Mouse (Mus musculus) forebrain, embryonic 12.5 days (tissue): ENCODE results near the gene Vgll4. TPM values are rescaled to one million over a fixed set of nuclear protein-coding genes. Genes with fewer than 3 reads are reported as not detected.
"Not testable (repeated sequence)": the region's sequence is repeated elsewhere in the genome, so short reads cannot be mapped to it uniquely, and the experiment has no call there.

Source experiments
- ATAC-seq: fragments of 200-750 bp; cut with Nextera tagmentation; 2 replicates; pipeline ENCODE4 v1.8.0; 2017; ENCODE audit warnings: moderate TSS enrichment; ENCODE audit not compliant: low FRiP score
- H3K27ac ChIP-seq: fragments of 300-500 bp; sonication (generic); 2 replicates; pipeline ENCODE4 v1.5.1; 2016; ENCODE audit warnings: mild to moderate bottlenecking
- H3K27me3 ChIP-seq: fragments of 300-500 bp; sonication (generic); 2 replicates; pipeline ENCODE4 v1.6.1; 2016; ENCODE audit warnings: mild to moderate bottlenecking
- H3K36me3 ChIP-seq: fragments of 300-500 bp; sonication (generic); replicated peaks from 2 replicates; pipeline ENCODE4 v1.6.1; 2016; ENCODE audit warnings: mild to moderate bottlenecking
- H3K4me1 ChIP-seq: fragments of 300-500 bp; sonication (generic); 2 replicates; pipeline ENCODE4 v1.6.1; 2016
- H3K4me2 ChIP-seq: fragments of 300-500 bp; sonication (generic); 2 replicates; pipeline ENCODE4 v1.6.1; 2016; ENCODE audit warnings: mild to moderate bottlenecking, moderate library complexity
- H3K4me3 ChIP-seq: fragments of 300-500 bp; sonication (generic); replicated peaks from 2 replicates; pipeline ENCODE4 v1.5.1; 2016; ENCODE audit warnings: mild to moderate bottlenecking
- H3K9ac ChIP-seq: fragments of 300-500 bp; sonication (generic); 2 replicates; pipeline ENCODE4 v1.6.1; 2016; ENCODE audit warnings: mild to moderate bottlenecking
- H3K9me3 ChIP-seq: fragments of 300-500 bp; sonication (generic); 2 replicates; pipeline ENCODE4 v1.6.1; 2016
- WGBS: fragments of 180-500 bp; shearing (Covaris S2); methylation state at CpG from one replicate; pipeline ENCODE4 v1.1.7; 2016; 5-methylcytosine and 5-hydroxymethylcytosine counted together
- polyA plus RNA-seq: library from polyadenylated mRNA; unstranded; fragments of >200 nt; fragmentation: Nextera tagmentation; extraction: Ambion mirVana; gene quantifications from 2 replicates; pipeline ENCODE4 v1.2.1, GENCODE M21; 2016

The Vgll4 gene
- polyA plus RNA-seq, 1 experiment from 2014 or later = 96.1 TPM

DNA sequence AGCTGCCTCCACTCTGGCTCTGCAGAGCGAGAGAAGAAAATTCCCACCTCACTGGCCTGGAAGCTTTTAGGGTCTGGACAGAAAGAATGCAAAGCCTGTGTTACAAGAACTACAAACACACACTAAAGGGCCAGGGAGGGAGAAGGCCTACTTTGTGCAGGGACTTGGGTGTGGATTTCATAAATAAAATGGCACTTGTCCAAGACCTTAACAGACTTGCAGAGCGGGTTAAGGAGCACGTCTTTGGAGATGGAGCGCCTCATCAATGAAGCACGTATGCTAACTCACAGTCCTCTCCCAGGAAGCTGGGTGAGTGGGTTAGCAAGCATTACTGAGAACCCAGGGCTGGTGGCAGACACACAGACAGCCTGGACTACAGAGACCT, 37.7 kb downstream of the Vgll4 start:
- no peaks in the 10 kb centered on the region for H3K36me3 ChIP-seq
- H3K9ac ChIP-seq = no peak overlapping the region
- no peaks in the 10 kb centered on the region; the same call in none of the 2 replicates for H3K9me3 ChIP-seq
- H3K27me3 ChIP-seq = peaks cover 7% of the 10 kb centered on the region; the same call in 1 of the 2 replicates
- ATAC-seq = no peak
- WGBS = 75% methylated on average over 5 of the region's 5 CpGs
- peak overlapping the region; percentile 1; the same call in 1 of the 2 replicates for H3K27ac ChIP-seq
- H3K4me3 ChIP-seq = no peak overlapping the region
- no peak overlapping the region for H3K4me2 ChIP-seq
- peaks cover 23% of the 10 kb centered on the region for H3K4me1 ChIP-seq

DNA sequence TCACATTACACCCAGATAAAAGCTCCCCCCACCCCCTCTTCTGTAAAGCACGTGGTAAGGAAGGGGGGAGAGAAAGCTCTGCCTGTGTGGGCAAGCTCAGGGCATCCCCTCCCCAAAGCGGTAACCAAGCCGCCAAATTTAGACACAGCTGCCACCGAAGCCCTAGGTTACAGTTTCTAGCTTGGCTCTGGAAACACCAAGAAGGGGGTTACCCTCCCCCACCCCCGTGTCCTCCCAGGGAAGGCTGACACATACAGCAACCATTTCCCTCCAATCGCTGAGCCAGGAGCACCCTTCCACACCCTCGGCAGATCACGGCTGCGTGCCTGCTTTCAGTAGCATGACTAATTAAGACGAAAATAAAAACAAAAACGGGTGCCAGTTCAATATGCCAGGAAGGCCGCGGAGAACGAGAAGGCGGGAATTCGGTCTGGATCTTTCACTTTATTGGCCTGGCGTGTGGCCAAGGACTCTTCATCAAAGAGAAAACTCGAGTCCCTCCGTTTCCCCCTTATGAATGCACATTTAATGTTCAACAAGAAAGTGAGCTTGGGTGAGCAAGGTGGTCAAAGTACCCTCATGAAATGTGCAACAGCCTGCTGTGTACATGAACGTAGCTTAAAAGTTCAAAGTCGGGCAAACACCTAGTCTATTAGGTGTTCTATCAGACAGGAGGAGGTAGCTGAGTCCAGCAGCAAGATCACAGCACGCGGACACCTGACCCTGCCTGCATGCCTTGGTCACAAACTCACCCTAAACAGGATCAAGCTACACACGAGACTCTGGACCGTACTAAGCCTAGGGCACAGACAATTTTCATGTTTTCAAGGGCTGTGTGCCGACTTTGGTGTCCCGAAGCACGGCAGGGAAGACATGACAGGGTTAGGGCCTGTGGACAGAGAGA, 38.3 kb downstream of the Vgll4 start:
- H3K9ac ChIP-seq = no peak overlapping the region

GRCm38 (mm10) chr6:114930646-114931045, 39.1 kb downstream of the Vgll4 start:
- H3K4me3 ChIP-seq = no peak overlapping the region
- H3K36me3 ChIP-seq = no peaks in the 10 kb centered on the region
- no peak overlapping the region for H3K4me2 ChIP-seq
- H3K9ac ChIP-seq = no peak overlapping the region
- no peak for ATAC-seq
- 89% methylated on average over 8 of the region's 8 CpGs for WGBS
- H3K27ac ChIP-seq = no peak overlapping the region
- peaks cover 23% of the 10 kb centered on the region for H3K4me1 ChIP-seq
- H3K9me3 ChIP-seq = no peaks in the 10 kb centered on the region; the same call in none of the 2 replicates
- H3K27me3 ChIP-seq = peaks cover 7% of the 10 kb centered on the region; the same call in 1 of the 2 replicates

More for the DNA sequence above, 38.3 kb downstream of the Vgll4 start:
- Histone ChIP-seq H3K4me3 (no peak overlapping the region), H3K36me3 (no peaks in the 10 kb centered on the region), H3K9me3 (no peaks in the 10 kb centered on the region; the same call in none of the 2 replicates), H3K4me2 (peak overlapping the region; percentile 33), H3K27me3 (peaks cover 7% of the 10 kb centered on the region; the same call in 1 of the 2 replicates), H3K27ac (peak overlapping the region; percentile 1; the same call in 1 of the 2 replicates), H3K4me1 (peaks cover 23% of the 10 kb centered on the region)
- WGBS = 53% methylated on average over 28 of the region's 28 CpGs
- ATAC-seq = no peak

GRCm38 (mm10) chr6:114930038-114930591, 39.7 kb downstream of the Vgll4 start:
- H3K9ac ChIP-seq = no peak overlapping the region
- H3K4me2 ChIP-seq = no peak overlapping the region
- H3K4me3 ChIP-seq = no peak overlapping the region
- no peaks in the 10 kb centered on the region for H3K36me3 ChIP-seq
- WGBS = 57% methylated on average over 11 of the region's 11 CpGs
- H3K27ac ChIP-seq = no peak overlapping the region
- H3K27me3 ChIP-seq = peaks cover 7% of the 10 kb centered on the region; the same call in 1 of the 2 replicates
- no peaks in the 10 kb centered on the region; the same call in none of the 2 replicates for H3K9me3 ChIP-seq
- no peak for ATAC-seq
- H3K4me1 ChIP-seq = peaks cover 23% of the 10 kb centered on the region

GRCm38 (mm10) chr6:114929346-114929745, 40.4 kb downstream of the Vgll4 start:
- no peak for ATAC-seq
- Histone ChIP-seq H3K36me3 (no peaks in the 10 kb centered on the region), H3K4me2 (no peak overlapping the region), H3K27me3 (peaks cover 7% of the 10 kb centered on the region; the same call in 1 of the 2 replicates), H3K9ac (no peak overlapping the region), H3K4me3 (no peak overlapping the region), H3K9me3 (no peaks in the 10 kb centered on the region; the same call in none of the 2 replicates), H3K27ac (no peak overlapping the region), H3K4me1 (peaks cover 23% of the 10 kb centered on the region)

GRCm38 (mm10) chr6:114928462-114928861, 41.3 kb downstream of the Vgll4 start:
- Histone ChIP-seq H3K27me3 (peaks cover 7% of the 10 kb centered on the region; the same call in 1 of the 2 replicates), H3K9me3 (no peaks in the 10 kb centered on the region; the same call in none of the 2 replicates), H3K9ac (no peak overlapping the region), H3K27ac (no peak overlapping the region), H3K4me2 (no peak overlapping the region), H3K4me3 (no peak overlapping the region), H3K36me3 (no peaks in the 10 kb centered on the region), H3K4me1 (peaks cover 23% of the 10 kb centered on the region)
- WGBS = 8% methylated on average over 4 of the region's 4 CpGs
- peak; percentile 47 for ATAC-seq

DNA sequence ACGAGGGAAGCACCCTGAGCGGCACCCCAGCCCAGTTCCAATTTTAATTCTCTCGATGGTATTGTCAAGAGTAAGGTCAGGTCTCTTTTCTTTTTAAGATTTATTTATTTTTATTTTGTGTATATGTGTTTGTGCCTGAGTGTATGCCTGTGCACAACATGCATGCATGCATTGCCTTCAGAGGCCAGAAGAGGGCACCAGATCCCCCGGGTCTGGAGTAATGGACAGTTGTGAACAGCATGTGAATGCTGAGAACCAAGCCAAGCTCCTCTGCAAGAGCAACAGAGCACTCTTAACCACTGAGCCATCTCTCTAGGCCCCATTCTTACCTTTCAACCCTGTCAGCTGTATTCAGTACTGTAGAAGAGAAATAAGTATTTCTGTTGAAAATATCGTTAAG, 42.4 kb downstream of the Vgll4 start:
- Histone ChIP-seq H3K4me1 (peaks cover 23% of the 10 kb centered on the region), H3K4me2 (no peak overlapping the region), H3K4me3 (no peak overlapping the region), H3K27me3 (peaks cover 7% of the 10 kb centered on the region; the same call in 1 of the 2 replicates), H3K9me3 (no peaks in the 10 kb centered on the region; the same call in none of the 2 replicates), H3K36me3 (no peaks in the 10 kb centered on the region), H3K9ac (no peak overlapping the region), H3K27ac (no peak overlapping the region)
- ATAC-seq = no peak
- 89% methylated on average over 5 of the region's 5 CpGs for WGBS

DNA sequence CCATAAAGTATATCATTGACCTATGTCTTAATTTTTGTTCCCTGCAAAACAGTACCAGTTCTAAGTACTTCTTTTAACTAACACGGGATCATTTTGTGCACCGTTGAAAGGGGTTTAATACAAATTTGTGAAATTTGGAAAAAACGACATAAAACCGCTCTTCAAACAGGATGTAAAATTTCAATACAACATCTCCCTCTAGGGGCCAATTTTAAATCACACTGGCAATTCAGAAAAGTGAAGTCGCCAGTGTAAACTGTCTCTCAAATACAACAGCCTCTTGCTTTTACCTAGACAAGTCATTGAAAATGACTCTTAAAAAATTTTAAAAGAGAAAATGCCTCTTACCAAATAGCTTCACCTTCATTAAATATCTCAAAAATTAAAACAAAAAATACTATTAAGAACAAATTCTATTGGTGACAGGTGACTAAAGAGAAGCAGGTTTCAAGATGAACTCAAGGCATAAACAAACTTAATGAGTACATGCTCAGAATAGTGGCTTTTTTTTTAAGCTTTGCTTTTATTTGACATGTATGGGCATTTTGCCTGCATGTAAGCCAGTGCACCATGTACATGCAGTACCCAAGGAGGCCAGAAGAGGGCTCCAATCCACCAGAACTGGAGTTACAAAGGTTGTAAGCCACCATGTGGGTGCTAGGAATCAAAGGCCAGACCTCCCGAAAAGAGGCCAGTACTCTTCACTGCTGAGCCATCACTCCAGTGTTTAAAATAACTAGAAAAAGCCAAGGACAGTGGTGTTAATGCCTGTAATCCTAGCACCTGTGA, 43.2 kb downstream of the Vgll4 start:
- H3K4me2 ChIP-seq = no peak overlapping the region
- 45% methylated on average over 6 of the region's 6 CpGs for WGBS

DNA sequence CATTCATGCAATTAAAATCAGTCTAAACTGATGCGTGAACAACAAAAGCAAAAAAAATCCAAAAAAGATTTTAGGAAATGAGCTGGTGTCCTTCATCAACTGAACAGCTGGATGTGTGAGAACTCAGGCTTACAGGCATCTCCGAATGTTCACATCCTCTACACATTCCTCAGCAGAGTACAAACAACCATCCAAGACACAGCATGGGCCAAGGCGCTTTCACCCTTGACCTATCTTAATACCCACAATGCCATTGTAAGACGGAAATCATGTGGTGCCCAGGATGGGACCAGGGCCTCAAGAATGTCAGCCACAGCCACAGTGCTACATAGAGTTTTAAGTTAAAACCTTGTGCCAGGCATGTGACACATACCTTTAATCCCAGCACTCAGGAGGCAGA, 44.6 kb downstream of the Vgll4 start:
- Histone ChIP-seq H3K4me3 (no peak overlapping the region), H3K27me3 (0 out of 2 replicates have a peak, but pooled peaks cover under 1% of the 10 kb centered on the region), H3K36me3 (no peaks in the 10 kb centered on the region), H3K9me3 (no peaks in the 10 kb centered on the region; the same call in none of the 2 replicates), H3K9ac (no peak overlapping the region), H3K4me1 (peaks cover 13% of the 10 kb centered on the region), H3K4me2 (no peak overlapping the region), H3K27ac (no peak overlapping the region)
- no peak for ATAC-seq
- 83% methylated on average over 4 of the region's 4 CpGs for WGBS

More for the DNA sequence above, 43.2 kb downstream of the Vgll4 start:
- H3K27ac ChIP-seq = no peak overlapping the region
- H3K36me3 ChIP-seq = no peaks in the 10 kb centered on the region
- no peak for ATAC-seq
- peaks cover 21% of the 10 kb centered on the region for H3K4me1 ChIP-seq
- H3K4me3 ChIP-seq = no peak overlapping the region
- H3K27me3 ChIP-seq = peaks cover 7% of the 10 kb centered on the region; the same call in 1 of the 2 replicates
- no peaks in the 10 kb centered on the region; the same call in none of the 2 replicates for H3K9me3 ChIP-seq
- no peak overlapping the region for H3K9ac ChIP-seq

GRCm38 (mm10) chr6:114922355-114923096, 47.3 kb downstream of the Vgll4 start:
- H3K27ac ChIP-seq, H3K27me3 ChIP-seq, H3K9ac ChIP-seq, ATAC-seq, H3K4me3 ChIP-seq, H3K4me2 ChIP-seq, H3K36me3 ChIP-seq, H3K9me3 ChIP-seq: not testable (repeated sequence)
- H3K4me1 ChIP-seq = peaks cover 31% of the 10 kb centered on the region
- 76% methylated on average over 7 of the region's 7 CpGs for WGBS

- H3K27ac ChIP-seq = peak overlapping the region; percentile 83
- no peaks in the 10 kb centered on the region for H3K27me3 ChIP-seq
- ATAC-seq = peak; percentile 90
- peak overlapping the region; percentile 71 for H3K4me2 ChIP-seq
- H3K36me3 ChIP-seq = no peaks in the 10 kb centered on the region
- H3K9ac ChIP-seq = peak overlapping the region; percentile 85
- 3% methylated on average over 15 of the region's 15 CpGs for WGBS
- peak overlapping the region; percentile 64 for H3K4me3 ChIP-seq
- no peaks in the 10 kb centered on the region for H3K9me3 ChIP-seq
- peaks cover 38% of the 10 kb centered on the region for H3K4me1 ChIP-seq
Observed at GRCm38 (mm10) chr6:114921632-114922354, 48.0 kb downstream of the Vgll4 start.
